Mouse (Mus musculus) heart, embryonic 15.5 days (tissue): ENCODE measurements around the gene Bdh1. TPM values are rescaled to one million over a fixed set of nuclear protein-coding genes. Genes with fewer than 3 reads are reported as not detected.

Experiments used
- ATAC-seq: fragments of 200-750 bp; cut with Nextera tagmentation; replicated peaks from 2 replicates; pipeline ENCODE4 v1.8.0; 2017; ENCODE audit warnings: low read depth, moderate TSS enrichment; ENCODE audit not compliant: insufficient number of reproducible peaks, insufficient read depth, low FRiP score
- H3K27ac ChIP-seq: fragments of 300-500 bp; sonication (generic); 2 replicates; pipeline ENCODE4 v1.5.1; 2015; ENCODE audit warnings: mild to moderate bottlenecking, inconsistent platforms
- H3K27me3 ChIP-seq: fragments of 300-500 bp; sonication (generic); 2 replicates; pipeline ENCODE4 v1.6.1; 2015; ENCODE audit warnings: inconsistent platforms
- H3K36me3 ChIP-seq: fragments of 300-500 bp; sonication (generic); 2 replicates; pipeline ENCODE4 v1.6.1; 2015; ENCODE audit warnings: mild to moderate bottlenecking, inconsistent platforms
- H3K4me1 ChIP-seq: fragments of 300-500 bp; sonication (generic); replicated peaks from 2 replicates; pipeline ENCODE4 v1.6.1; 2015; ENCODE audit warnings: inconsistent platforms
- H3K4me2 ChIP-seq: fragments of 300-500 bp; sonication (generic); 2 replicates; pipeline ENCODE4 v1.6.1; 2015; ENCODE audit warnings: inconsistent platforms, mild to moderate bottlenecking, moderate library complexity
- H3K4me3 ChIP-seq: fragments of 300-500 bp; sonication (generic); 2 replicates; pipeline ENCODE4 v1.5.1; 2015; ENCODE audit warnings: mild to moderate bottlenecking, inconsistent platforms
- H3K9ac ChIP-seq: fragments of 300-500 bp; sonication (generic); 2 replicates; pipeline ENCODE4 v1.6.1; 2015; ENCODE audit warnings: mild to moderate bottlenecking, inconsistent platforms
- H3K9me3 ChIP-seq: fragments of 300-500 bp; sonication (generic); replicated peaks from 2 replicates; pipeline ENCODE4 v1.6.1; 2016; ENCODE audit warnings: inconsistent platforms
- WGBS: fragments of 180-500 bp; shearing (Covaris S2); methylation state at CpG from one replicate; pipeline ENCODE4 v1.1.7; 2015; ENCODE audit warnings: mixed read lengths; 5-methylcytosine and 5-hydroxymethylcytosine counted together
- polyA plus RNA-seq: library from polyadenylated mRNA; unstranded; fragments of >200 nt; fragmentation: Nextera tagmentation; extraction: Ambion mirVana; gene quantifications from 2 replicates; pipeline ENCODE4 v1.2.1, GENCODE M21; 2015

Gene Bdh1
- polyA plus RNA-seq, 1 experiment from 2014 or later = 8.4 TPM

DNA sequence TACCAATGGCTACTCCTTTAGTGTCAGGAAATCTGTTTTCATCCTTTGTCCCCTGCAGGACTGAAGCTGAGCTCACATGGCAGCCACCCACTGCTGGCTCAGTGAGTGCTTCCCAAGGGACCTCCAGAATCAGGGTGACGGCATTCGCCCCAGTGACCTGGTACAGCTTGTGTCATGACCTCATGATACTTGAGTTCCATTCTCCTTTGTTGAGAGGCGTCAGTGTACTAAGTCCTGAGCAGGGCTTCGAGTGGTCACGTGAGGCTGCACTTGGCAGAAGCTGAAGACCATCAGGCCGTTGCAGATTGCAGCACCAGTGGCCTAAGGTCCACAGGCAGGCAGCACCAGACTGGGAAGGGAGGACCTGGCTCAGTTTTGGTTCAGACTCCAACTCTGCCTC lies 71.9 kb downstream of the Bdh1 start:
- Histone ChIP-seq H3K9ac (no peak overlapping the region), H3K4me3 (no peak overlapping the region), H3K4me1 (peaks cover 26% of the 10 kb centered on the region), H3K27ac (no peak overlapping the region), H3K4me2 (no peak overlapping the region), H3K27me3 (no peaks in the 10 kb centered on the region), H3K9me3 (no peaks in the 10 kb centered on the region), H3K36me3 (no peaks in the 10 kb centered on the region)
- peak; percentile 62; the same call in 1 of the 2 replicates for ATAC-seq
- WGBS = 37% methylated on average over 6 of the region's 6 CpGs

DNA sequence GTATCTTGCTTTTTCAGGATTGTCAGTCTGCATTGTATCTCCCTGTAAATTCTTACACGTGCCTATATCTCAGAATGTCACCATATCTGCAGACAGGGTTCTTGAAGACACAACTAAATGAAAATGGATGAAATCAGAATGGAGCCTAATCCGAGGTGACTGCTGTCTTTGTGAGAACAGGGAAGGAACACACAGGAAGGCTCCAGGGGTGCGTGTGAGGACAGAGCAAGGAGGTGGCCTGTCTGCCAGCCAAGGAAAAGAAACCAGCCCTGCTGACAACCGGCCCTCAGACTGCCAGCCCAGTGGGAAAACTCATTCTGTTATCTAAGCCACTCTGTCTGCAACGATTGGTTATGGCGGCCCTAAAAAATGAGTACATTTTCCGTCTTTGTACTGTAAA lies 73.3 kb downstream of the Bdh1 start:
- H3K4me2 ChIP-seq = no peak overlapping the region
- H3K27me3 ChIP-seq = no peaks in the 10 kb centered on the region
- H3K9ac ChIP-seq = no peak overlapping the region
- no peak for ATAC-seq
- H3K27ac ChIP-seq = no peak overlapping the region
- WGBS = 31% methylated on average over 7 of the region's 7 CpGs
- H3K9me3 ChIP-seq = no peaks in the 10 kb centered on the region
- peaks cover 26% of the 10 kb centered on the region for H3K4me1 ChIP-seq
- no peaks in the 10 kb centered on the region for H3K36me3 ChIP-seq
- no peak overlapping the region for H3K4me3 ChIP-seq

DNA sequence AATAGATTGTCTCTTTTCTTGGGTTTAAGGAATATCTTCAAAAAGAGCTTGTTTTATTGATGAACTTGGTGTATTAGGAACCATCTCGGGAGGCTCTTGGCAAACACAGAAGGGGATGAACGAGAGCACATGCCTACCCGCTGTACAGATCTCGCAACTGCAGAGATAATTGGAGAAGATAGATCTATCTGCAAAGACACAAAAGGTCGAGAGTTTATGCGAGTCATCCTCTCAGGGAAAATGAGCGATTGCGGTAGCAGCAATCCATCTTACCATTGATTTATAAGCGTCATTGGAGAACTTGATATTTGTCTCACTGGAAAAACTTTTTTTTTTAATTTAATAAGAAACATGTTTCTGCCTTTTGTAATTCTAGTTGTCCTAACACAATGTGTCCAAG lies 73.7 kb downstream of the Bdh1 start:
- Histone ChIP-seq H3K9ac (no peak overlapping the region), H3K9me3 (no peaks in the 10 kb centered on the region), H3K4me1 (peaks cover 26% of the 10 kb centered on the region), H3K36me3 (no peaks in the 10 kb centered on the region), H3K27me3 (no peaks in the 10 kb centered on the region), H3K4me2 (no peak overlapping the region), H3K4me3 (no peak overlapping the region), H3K27ac (no peak overlapping the region)
- no peak for ATAC-seq
- 67% methylated on average over 9 of the region's 9 CpGs for WGBS

DNA sequence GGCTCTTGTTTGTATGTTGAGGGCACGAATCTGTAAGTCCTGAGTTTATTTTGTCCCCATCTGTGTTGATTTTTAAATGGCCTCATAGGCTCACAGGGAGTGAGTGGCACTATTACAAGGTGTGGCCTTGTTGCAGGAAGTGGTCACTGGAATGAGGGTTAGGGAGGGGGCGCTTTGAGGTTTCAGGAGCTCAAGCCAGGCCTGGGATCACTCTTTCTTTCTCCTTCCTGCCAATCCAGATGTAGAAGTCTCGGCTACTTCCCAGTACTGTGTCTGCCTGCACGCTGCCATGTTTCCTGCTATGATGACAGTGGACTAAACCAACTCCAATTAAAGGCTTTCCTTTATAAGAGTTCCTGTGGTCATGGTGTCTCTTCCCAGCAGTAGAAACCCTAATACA lies 76.3 kb downstream of the Bdh1 start:
- no peaks in the 10 kb centered on the region for H3K27me3 ChIP-seq
- peaks cover 22% of the 10 kb centered on the region for H3K4me1 ChIP-seq
- H3K4me3 ChIP-seq = no peak overlapping the region
- H3K36me3 ChIP-seq = no peaks in the 10 kb centered on the region
- no peak overlapping the region for H3K9ac ChIP-seq
- ATAC-seq = no peak
- 74% methylated on average over 4 of the region's 4 CpGs for WGBS
- no peaks in the 10 kb centered on the region for H3K9me3 ChIP-seq
- no peak overlapping the region for H3K27ac ChIP-seq
- no peak overlapping the region for H3K4me2 ChIP-seq

DNA sequence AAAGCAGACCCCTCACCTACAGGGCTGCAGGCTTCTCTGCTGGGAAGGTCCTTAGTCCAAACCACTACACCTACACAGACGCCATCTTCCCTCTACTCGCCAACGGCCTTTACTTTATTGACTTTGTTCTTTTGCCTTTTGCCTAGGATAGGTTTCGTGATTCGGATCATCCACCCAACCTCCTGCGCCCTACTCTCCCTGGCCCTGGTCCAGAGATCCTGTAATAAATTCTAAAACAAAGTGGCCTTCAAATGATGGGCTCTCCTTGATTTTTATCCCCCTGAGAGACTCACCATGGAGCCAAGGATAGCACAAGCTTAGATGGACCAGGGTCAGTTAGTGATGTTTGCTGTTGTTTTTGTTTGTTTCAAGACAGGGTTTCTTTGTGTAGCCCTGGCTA lies 76.9 kb downstream of the Bdh1 start:
- 93% methylated on average over 6 of the region's 6 CpGs for WGBS
- H3K4me1 ChIP-seq = peaks cover 15% of the 10 kb centered on the region

DNA sequence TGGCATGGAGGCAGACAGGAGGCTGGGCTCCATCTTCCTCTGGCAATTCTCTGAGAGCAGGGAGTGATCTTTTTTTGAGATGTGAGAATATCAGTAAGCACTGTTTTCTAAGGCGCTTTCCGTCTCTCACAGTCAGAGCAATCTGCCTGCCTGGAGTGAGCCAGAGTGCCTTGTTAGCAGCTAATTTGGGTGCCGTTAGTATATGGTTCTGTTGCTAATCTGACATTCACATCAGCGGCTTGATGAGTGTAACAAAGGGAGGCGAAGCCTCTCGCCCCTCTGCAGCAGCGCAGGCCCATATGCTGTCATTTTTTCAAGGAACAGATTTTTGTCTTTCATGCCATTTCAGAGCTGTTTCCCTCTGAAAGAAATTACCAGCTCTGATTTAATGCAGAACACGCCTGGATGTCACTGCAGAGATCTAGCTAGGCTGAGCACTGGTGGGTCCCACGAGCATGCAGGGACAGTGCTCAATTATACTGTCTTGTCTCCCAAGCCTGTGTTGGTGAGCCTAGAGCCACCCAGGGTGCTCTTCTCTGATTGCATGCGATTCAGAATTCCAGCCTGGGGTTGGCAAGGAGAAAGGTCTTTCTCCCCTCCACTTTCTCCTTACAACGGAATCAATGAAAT lies 77.7 kb downstream of the Bdh1 start:
- no peak for ATAC-seq
- 64% methylated on average over 11 of the region's 11 CpGs for WGBS
- Histone ChIP-seq H3K9ac (no peak overlapping the region), H3K9me3 (no peaks in the 10 kb centered on the region), H3K27ac (no peak overlapping the region), H3K4me2 (no peak overlapping the region), H3K27me3 (no peaks in the 10 kb centered on the region), H3K4me3 (no peak overlapping the region), H3K4me1 (peaks cover 8% of the 10 kb centered on the region), H3K36me3 (no peaks in the 10 kb centered on the region)

More for the DNA sequence above, 76.9 kb downstream of the Bdh1 start:
- Histone ChIP-seq H3K27ac (no peak overlapping the region), H3K36me3 (no peaks in the 10 kb centered on the region), H3K4me3 (no peak overlapping the region), H3K9ac (no peak overlapping the region), H3K4me2 (no peak overlapping the region), H3K9me3 (no peaks in the 10 kb centered on the region), H3K27me3 (no peaks in the 10 kb centered on the region)
- ATAC-seq = no peak

DNA sequence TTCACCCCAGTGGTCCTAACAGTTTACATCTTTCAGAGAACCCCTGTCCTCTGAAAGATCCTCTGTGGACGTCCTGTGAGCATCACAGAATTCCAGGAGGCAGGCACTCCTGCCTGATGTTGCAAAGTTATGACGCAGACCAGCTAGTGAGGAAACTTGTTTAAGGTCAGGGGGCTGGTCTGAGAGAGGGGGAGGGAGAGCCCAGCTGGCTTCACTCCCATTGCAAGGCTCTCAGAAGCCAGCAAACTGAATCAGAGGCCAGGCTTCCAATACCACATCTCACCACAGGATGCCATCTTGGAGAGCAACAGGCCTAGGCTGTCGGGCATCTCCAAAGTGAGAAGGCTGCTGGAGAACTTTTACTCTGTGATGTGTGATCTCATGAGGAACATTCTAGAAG lies 78.5 kb downstream of the Bdh1 start:
- no peaks in the 10 kb centered on the region for H3K36me3 ChIP-seq
- 66% methylated on average over 3 of the region's 3 CpGs for WGBS
- H3K9me3 ChIP-seq = no peaks in the 10 kb centered on the region
- peaks cover under 1% of the 10 kb centered on the region for H3K4me1 ChIP-seq
- no peak overlapping the region for H3K27ac ChIP-seq
- no peak overlapping the region for H3K4me3 ChIP-seq
- no peak overlapping the region for H3K4me2 ChIP-seq
- H3K9ac ChIP-seq = no peak overlapping the region
- no peak for ATAC-seq
- no peaks in the 10 kb centered on the region for H3K27me3 ChIP-seq

DNA sequence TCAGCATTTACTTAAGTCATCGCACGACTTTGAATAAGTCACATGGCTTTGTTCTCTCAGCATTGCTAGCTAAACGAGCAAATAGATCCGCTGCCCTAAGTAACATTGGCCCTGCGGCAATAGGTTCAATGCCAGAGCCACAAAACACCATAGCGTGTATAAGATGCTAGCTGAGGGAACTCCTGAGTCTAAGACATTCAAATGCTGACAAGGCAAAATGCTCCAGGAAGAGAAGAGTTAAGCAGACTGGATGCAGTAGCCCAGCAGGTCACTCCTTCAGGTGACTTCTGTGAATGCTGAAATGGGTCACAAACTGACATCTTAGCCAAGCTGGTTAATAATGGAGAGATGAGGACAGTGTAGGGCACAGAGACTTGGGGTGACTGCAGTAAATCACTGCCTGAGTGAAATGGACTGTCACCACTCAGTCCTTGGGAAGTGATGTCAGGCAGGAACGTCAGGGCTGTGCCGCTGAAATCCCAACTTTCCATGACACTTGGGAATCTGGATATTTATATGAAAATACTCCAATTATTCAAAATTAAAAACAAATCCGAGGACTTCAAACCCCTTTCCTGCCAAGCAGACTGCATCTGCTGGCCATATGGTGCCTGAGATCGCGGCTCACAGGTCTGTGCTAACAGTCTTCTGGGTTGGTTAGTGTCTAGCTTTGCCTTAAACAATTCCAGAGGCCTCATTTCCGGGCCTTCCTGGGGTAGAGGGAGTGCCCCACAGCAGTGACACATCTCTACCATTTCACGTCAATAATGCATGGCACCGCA lies 79.1 kb downstream of the Bdh1 start:
- H3K4me3 ChIP-seq = no peak overlapping the region
- 68% methylated on average over 14 of the region's 14 CpGs for WGBS
- H3K36me3 ChIP-seq = no peaks in the 10 kb centered on the region
- no peaks in the 10 kb centered on the region for H3K27me3 ChIP-seq
- no peak overlapping the region for H3K27ac ChIP-seq
- no peak overlapping the region for H3K9ac ChIP-seq
- H3K9me3 ChIP-seq = no peaks in the 10 kb centered on the region
- H3K4me2 ChIP-seq = no peak overlapping the region
- H3K4me1 ChIP-seq = no peaks in the 10 kb centered on the region
- ATAC-seq = no peak

DNA sequence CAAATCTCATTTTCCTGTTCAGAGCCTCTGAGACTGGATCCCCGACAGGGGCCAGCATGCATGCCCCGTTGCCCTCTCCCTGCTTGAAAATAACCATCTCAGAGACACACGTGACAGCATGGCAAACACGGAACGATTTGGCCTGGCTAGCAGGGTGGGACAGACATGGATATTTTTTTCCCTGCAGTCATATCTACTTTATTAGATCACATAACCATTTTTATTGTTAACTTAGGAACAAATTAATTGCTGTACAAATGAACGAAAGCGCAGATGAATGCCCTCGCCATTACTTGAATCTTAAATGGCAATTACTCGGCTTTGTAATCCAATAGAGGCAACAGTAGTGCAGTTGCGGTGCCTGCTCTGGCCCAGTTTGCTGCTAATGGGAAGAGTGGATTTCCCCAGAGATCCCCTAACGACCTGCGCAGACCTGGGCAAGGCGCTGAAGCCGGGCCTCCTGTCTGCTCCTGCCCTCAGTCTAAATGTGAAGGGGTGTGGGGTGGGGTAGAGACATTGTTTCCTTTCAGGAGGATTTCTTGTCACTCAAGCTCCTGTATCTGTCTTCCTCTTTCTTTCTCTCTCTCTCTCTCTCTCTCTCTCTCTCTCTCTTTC lies 79.8 kb downstream of the Bdh1 start:
- WGBS = 75% methylated on average over 14 of the region's 14 CpGs
- Histone ChIP-seq H3K4me3 (no peak overlapping the region), H3K27me3 (no peaks in the 10 kb centered on the region), H3K36me3 (no peaks in the 10 kb centered on the region), H3K4me1 (peaks cover under 1% of the 10 kb centered on the region; the same call in 1 of the 2 replicates), H3K27ac (no peak overlapping the region), H3K9ac (no peak overlapping the region), H3K9me3 (no peaks in the 10 kb centered on the region), H3K4me2 (no peak overlapping the region)
- no peak for ATAC-seq

DNA sequence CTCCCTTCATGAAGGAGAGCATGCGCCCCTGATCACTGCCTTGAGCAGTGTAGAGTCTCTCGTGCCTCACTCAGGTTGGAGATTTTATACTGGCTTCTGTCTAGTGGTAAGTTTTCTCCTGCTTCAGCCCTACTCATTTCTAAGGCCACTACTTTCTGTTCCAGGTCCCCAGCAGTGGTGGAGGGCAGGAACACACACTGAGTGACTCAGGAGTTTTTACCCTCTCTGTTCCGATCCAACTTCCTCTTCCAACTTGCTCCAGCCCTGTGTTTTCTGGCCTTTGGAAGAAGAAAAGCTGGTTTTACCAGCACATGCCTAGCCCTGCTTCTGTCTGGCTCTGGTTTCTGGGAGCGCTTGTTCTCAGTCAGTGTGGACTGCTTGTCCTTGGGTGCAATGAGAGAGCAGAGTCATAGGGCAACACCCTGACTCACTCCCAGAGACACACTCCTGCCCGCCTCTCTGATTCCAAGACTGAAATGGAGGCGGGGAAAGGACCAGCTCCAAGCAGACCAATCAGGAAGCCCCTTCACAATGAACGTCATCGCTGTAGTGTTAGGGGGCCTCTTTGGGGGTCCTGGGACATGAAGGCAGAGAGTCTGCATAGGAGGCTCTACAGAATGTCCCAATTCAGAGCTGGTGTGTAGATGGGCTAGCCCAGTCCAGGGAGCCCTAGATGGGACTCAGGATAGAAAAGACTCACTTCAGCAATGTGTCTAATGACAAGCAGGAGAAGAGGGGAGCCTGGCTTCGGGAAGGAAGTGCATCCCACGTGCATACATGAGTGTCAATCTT lies 84.8 kb downstream of the Bdh1 start:
- Histone ChIP-seq H3K4me3 (no peak overlapping the region), H3K9me3 (no peaks in the 10 kb centered on the region), H3K9ac (no peak overlapping the region), H3K27me3 (no peaks in the 10 kb centered on the region), H3K4me2 (peak overlapping the region; percentile 20; the same call in 1 of the 2 replicates), H3K27ac (no peak overlapping the region), H3K4me1 (peaks cover 27% of the 10 kb centered on the region), H3K36me3 (no peaks in the 10 kb centered on the region)
- ATAC-seq = no peak
- 43% methylated on average over 10 of the region's 10 CpGs for WGBS

DNA sequence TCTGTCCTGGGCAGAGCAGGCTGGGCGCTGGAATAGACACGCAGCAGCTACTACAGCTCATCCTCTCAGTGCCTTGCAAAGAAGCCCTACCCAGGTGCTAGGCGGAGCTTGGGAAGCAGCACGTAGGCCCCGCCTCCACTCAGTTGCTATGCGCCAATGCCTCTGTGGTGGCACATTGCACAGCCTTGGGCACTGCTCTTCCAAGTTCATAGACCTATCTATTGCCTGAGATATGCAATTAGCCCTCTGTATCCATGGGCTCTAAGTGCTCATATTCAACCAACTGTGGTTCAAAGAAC lies 85.3 kb downstream of the Bdh1 start:
- ATAC-seq = no peak
- Histone ChIP-seq H3K27me3 (no peaks in the 10 kb centered on the region), H3K9me3 (no peaks in the 10 kb centered on the region), H3K9ac (no peak overlapping the region), H3K36me3 (no peaks in the 10 kb centered on the region), H3K4me3 (no peak overlapping the region), H3K27ac (no peak overlapping the region), H3K4me2 (peak overlapping the region; percentile 20; the same call in 1 of the 2 replicates), H3K4me1 (peaks cover 27% of the 10 kb centered on the region)
- 34% methylated on average over 6 of the region's 6 CpGs for WGBS
